Mouse (Mus musculus): ENCODE results near the gene Brms1. TPM values are rescaled to one million over a fixed set of nuclear protein-coding genes. Genes with fewer than 3 reads are reported as not detected.

The Brms1 gene
- polyA plus RNA-seq, 1 experiment from 2014 or later: 47.5 TPM

DNA sequence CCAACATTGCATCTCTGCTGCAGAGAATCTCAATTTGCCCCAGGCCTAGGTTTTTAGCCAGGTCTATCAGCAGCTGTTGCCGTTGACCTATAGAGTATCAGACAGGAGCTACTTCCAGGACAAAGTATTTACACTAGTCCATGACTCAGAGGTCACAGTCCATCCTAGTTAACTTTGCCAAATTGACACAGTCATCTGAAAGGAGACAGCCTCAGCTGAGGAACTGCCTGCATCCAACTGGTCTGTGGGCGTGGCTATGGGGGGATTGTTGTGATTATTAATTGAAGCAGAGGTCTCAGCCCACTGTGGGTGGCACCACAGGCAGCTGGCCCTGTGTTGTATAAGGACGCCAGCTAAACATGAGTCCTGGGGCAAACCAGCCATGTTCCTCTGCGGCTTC lies 36.2 kb upstream of the Brms1 start:
- Histone ChIP-seq H3K4me2 (ENCODE audit: low read depth, low read length) (no peak overlapping the region), H3K4me1 (ENCODE audit: control insufficient read depth, insufficient read depth, low read length) (0 out of 2 replicates have a peak, but pooled peaks cover 2% of the 10 kb centered on the region), H3K27ac (replicated peaks; ENCODE audit: low read depth, low read length) (no peak overlapping the region), H3K9me3 (replicated peaks; ENCODE audit: control insufficient read depth, low read length) (no peaks in the 10 kb centered on the region), H3K27me3 (ENCODE audit: control insufficient read depth, insufficient read depth, low read length) (no peaks in the 10 kb centered on the region), H3K9ac (replicated peaks; ENCODE audit: low read length) (no peak overlapping the region), H3K36me3 (replicated peaks; ENCODE audit: control insufficient read depth, insufficient read depth, low read depth, low read length) (no peaks in the 10 kb centered on the region), H3K4me3 (ENCODE audit: low read depth, low read length) (no peak overlapping the region)
- WGBS: 70% methylated on average over 4 of the region's 4 CpGs
- ATAC-seq (replicated peaks; ENCODE audit: insufficient number of reproducible peaks, low FRiP score, low TSS enrichment, low read depth): no peak
- DNase-seq (ENCODE audit: low spot score): no peak

DNA sequence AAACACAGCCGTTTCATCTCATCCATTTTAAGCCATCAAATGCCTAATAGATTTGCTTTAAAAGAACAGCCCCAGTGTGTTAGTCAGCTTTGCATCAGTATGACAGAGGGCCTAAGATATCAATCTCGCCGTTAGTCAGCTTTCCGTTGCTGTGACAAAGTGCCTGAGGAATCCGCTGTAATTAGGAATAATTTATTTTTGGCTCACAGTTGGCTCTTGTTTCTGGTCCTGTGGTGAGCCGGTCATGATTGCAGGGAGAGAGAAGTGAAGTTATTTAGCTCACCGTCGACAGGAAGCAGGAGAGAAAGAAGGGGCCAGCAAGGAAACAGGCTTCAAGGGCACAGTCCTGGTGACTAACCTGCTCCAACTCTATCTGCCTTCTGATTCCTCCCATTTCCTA lies 28.0 kb upstream of the Brms1 start:
- H3K9ac ChIP-seq (replicated peaks; ENCODE audit: low read length): no peak overlapping the region
- H3K36me3 ChIP-seq (replicated peaks; ENCODE audit: control insufficient read depth, insufficient read depth, low read depth, low read length): no peaks in the 10 kb centered on the region
- no peak overlapping the region for H3K27ac ChIP-seq (replicated peaks; ENCODE audit: low read depth, low read length)
- no peak for ATAC-seq (replicated peaks; ENCODE audit: insufficient number of reproducible peaks, low FRiP score, low TSS enrichment, low read depth)
- 70% methylated on average over 8 of the region's 8 CpGs for WGBS
- no peak overlapping the region for H3K4me3 ChIP-seq (ENCODE audit: low read depth, low read length)
- H3K4me2 ChIP-seq (ENCODE audit: low read depth, low read length): no peak overlapping the region
- DNase-seq (ENCODE audit: low spot score): no peak
- H3K27me3 ChIP-seq (ENCODE audit: control insufficient read depth, insufficient read depth, low read length): no peaks in the 10 kb centered on the region
- H3K4me1 ChIP-seq (ENCODE audit: control insufficient read depth, insufficient read depth, low read length): no peaks in the 10 kb centered on the region
- no peaks in the 10 kb centered on the region for H3K9me3 ChIP-seq (replicated peaks; ENCODE audit: control insufficient read depth, low read length)

DNA sequence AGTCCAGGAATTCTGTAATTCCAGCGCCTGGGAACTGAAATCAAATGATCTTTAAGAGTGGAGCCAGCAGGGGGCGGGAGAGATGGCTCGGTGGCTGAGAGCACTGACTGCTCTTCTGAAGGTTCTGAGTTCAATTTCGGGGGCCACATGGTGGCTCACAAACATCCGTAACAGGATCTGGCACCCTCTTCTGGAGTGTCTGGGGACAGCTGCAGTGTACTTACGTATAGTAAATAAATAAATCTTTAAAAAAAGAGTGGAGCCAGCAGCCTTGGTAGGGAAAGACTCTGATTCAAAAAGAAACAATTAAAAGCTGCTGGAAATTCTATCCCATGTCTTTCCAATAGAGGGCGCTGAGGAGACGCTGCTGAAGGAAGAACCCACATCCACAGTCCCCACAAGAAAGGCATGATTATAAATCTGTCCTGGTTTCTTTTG lies 26.2 kb upstream of the Brms1 start:
- no peaks in the 10 kb centered on the region for H3K27me3 ChIP-seq (ENCODE audit: control insufficient read depth, insufficient read depth, low read length)
- H3K4me2 ChIP-seq (ENCODE audit: low read depth, low read length): no peak overlapping the region
- DNase-seq (ENCODE audit: low spot score) (peak; percentile 70), ATAC-seq (replicated peaks; ENCODE audit: insufficient number of reproducible peaks, low FRiP score, low TSS enrichment, low read depth) (no peak)
- H3K9me3 ChIP-seq (replicated peaks; ENCODE audit: control insufficient read depth, low read length): no peaks in the 10 kb centered on the region
- H3K9ac ChIP-seq (replicated peaks; ENCODE audit: low read length): no peak overlapping the region
- no peak overlapping the region for H3K27ac ChIP-seq (replicated peaks; ENCODE audit: low read depth, low read length)
- WGBS: 17% methylated on average over 8 of the region's 8 CpGs
- no peak overlapping the region for H3K4me3 ChIP-seq (ENCODE audit: low read depth, low read length)
- H3K4me1 ChIP-seq (ENCODE audit: control insufficient read depth, insufficient read depth, low read length): no peaks in the 10 kb centered on the region
- no peaks in the 10 kb centered on the region for H3K36me3 ChIP-seq (replicated peaks; ENCODE audit: control insufficient read depth, insufficient read depth, low read depth, low read length)

DNA sequence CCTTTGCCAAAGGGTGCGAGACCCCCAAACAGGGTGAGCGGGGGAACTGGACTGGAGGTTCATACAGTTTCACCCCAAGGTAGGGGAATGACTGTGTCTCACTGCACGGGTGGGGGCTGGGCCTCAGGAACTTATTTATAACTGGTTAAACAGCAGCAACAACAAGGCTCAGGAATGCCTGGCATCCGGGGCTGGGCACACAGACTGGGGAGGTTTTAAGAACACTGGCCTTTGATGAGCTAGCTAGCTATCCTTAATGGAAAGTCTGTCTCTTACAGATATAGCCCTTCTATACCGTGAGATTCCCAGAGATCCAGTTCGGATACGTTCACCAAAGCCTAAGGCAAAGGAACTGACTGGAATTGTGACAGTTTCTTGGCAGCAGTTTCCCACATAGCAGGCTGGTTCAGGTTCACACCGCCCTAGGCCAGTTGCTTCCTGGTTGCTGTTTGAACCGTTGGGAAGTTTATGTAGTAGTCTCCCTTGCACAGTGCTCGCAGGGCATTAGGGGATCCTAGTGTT lies 24.9 kb upstream of the Brms1 start:
- Histone ChIP-seq H3K27ac (replicated peaks; ENCODE audit: low read depth, low read length) (no peak overlapping the region), H3K9ac (replicated peaks; ENCODE audit: low read length) (no peak overlapping the region), H3K36me3 (replicated peaks; ENCODE audit: control insufficient read depth, insufficient read depth, low read depth, low read length) (no peaks in the 10 kb centered on the region), H3K4me1 (ENCODE audit: control insufficient read depth, insufficient read depth, low read length) (no peaks in the 10 kb centered on the region), H3K4me3 (ENCODE audit: low read depth, low read length) (no peak overlapping the region), H3K4me2 (ENCODE audit: low read depth, low read length) (no peak overlapping the region), H3K27me3 (ENCODE audit: control insufficient read depth, insufficient read depth, low read length) (no peaks in the 10 kb centered on the region), H3K9me3 (replicated peaks; ENCODE audit: control insufficient read depth, low read length) (no peaks in the 10 kb centered on the region)
- ATAC-seq (replicated peaks; ENCODE audit: insufficient number of reproducible peaks, low FRiP score, low TSS enrichment, low read depth) (no peak), DNase-seq (ENCODE audit: low spot score) (peak; percentile 38)
- 37% methylated on average over 10 of the region's 10 CpGs for WGBS

DNA sequence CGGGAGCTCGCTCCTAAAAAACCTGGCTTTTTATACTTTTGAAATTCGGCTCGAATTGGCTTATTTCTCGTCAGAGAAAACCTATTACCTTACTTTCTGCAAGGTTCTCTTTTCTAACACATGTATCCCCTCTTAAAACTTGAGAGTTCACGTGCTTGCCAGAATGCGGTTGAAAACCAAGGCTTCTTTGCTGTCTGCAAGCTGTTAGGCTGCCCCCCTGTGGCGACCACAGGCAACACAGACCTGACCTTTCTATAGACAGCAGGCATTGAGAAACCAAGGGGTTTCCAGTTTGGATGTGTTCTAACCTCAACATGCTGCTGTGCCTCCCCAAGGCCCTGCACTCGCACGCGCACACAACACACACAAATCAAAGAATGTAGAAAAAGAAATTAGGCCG lies 24.4 kb upstream of the Brms1 start:
- no peaks in the 10 kb centered on the region for H3K4me1 ChIP-seq (ENCODE audit: control insufficient read depth, insufficient read depth, low read length)
- DNase-seq (ENCODE audit: low spot score) (peak; percentile 81), ATAC-seq (replicated peaks; ENCODE audit: insufficient number of reproducible peaks, low FRiP score, low TSS enrichment, low read depth) (no peak)
- no peaks in the 10 kb centered on the region for H3K36me3 ChIP-seq (replicated peaks; ENCODE audit: control insufficient read depth, insufficient read depth, low read depth, low read length)
- no peaks in the 10 kb centered on the region for H3K9me3 ChIP-seq (replicated peaks; ENCODE audit: control insufficient read depth, low read length)
- WGBS: 22% methylated on average over 12 of the region's 12 CpGs
- no peaks in the 10 kb centered on the region for H3K27me3 ChIP-seq (ENCODE audit: control insufficient read depth, insufficient read depth, low read length)
- H3K4me3 ChIP-seq (ENCODE audit: low read depth, low read length): no peak overlapping the region
- H3K4me2 ChIP-seq (ENCODE audit: low read depth, low read length): no peak overlapping the region
- H3K27ac ChIP-seq (replicated peaks; ENCODE audit: low read depth, low read length): no peak overlapping the region
- no peak overlapping the region for H3K9ac ChIP-seq (replicated peaks; ENCODE audit: low read length)

DNA sequence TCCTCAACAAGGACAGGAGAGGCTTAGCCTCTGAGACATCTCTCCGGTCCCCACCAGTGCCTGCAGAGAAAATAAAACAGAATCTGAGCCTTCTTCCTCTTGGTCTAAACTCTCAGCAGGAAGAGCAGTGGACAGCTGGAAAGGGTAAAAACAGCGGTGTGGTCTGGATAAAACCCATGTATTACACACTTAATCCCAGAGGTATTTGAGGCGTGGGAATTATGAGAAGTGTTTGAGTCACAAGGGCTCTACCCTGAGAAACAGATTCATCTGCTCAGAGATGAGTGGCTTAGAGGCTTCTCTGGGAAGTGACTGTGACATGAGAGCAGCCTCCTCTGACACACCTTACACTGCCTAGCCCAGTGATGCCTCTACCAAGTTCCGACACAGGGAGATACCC lies 23.5 kb upstream of the Brms1 start:
- H3K36me3 ChIP-seq (replicated peaks; ENCODE audit: control insufficient read depth, insufficient read depth, low read depth, low read length): no peaks in the 10 kb centered on the region
- WGBS: 82% methylated on average over 4 of the region's 4 CpGs
- no peaks in the 10 kb centered on the region for H3K9me3 ChIP-seq (replicated peaks; ENCODE audit: control insufficient read depth, low read length)
- no peaks in the 10 kb centered on the region for H3K4me1 ChIP-seq (ENCODE audit: control insufficient read depth, insufficient read depth, low read length)
- H3K27ac ChIP-seq (replicated peaks; ENCODE audit: low read depth, low read length): no peak overlapping the region
- ATAC-seq (replicated peaks; ENCODE audit: insufficient number of reproducible peaks, low FRiP score, low TSS enrichment, low read depth) (no peak), DNase-seq (ENCODE audit: low spot score) (no peak)
- no peak overlapping the region for H3K4me2 ChIP-seq (ENCODE audit: low read depth, low read length)
- no peak overlapping the region for H3K9ac ChIP-seq (replicated peaks; ENCODE audit: low read length)
- H3K27me3 ChIP-seq (ENCODE audit: control insufficient read depth, insufficient read depth, low read length): no peaks in the 10 kb centered on the region
- no peak overlapping the region for H3K4me3 ChIP-seq (ENCODE audit: low read depth, low read length)

DNA sequence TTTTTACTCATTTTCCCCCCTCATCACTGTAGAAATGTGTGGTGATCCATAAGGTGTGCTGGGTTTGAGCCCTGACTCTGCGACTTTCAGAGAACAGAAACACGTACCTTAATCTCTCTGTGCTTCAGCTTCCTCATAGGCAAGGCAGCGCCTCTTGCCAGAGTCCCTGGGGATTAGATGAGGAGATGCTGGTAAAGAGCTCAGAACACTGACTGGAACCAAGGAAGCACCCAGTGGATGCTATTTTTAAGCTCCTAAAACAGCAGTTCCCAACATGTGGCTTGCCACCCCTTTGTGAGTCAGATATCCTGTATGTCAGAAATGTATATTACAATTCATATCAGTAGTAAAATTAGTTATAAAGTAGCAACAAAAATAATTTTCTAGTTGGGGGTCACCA lies 23.0 kb upstream of the Brms1 start:
- Histone ChIP-seq H3K4me3 (ENCODE audit: low read depth, low read length) (no peak overlapping the region), H3K36me3 (replicated peaks; ENCODE audit: control insufficient read depth, insufficient read depth, low read depth, low read length) (no peaks in the 10 kb centered on the region), H3K27me3 (ENCODE audit: control insufficient read depth, insufficient read depth, low read length) (no peaks in the 10 kb centered on the region), H3K9ac (replicated peaks; ENCODE audit: low read length) (no peak overlapping the region), H3K27ac (replicated peaks; ENCODE audit: low read depth, low read length) (no peak overlapping the region), H3K4me1 (ENCODE audit: control insufficient read depth, insufficient read depth, low read length) (no peaks in the 10 kb centered on the region), H3K4me2 (ENCODE audit: low read depth, low read length) (no peak overlapping the region), H3K9me3 (replicated peaks; ENCODE audit: control insufficient read depth, low read length) (no peaks in the 10 kb centered on the region)
- ATAC-seq (replicated peaks; ENCODE audit: insufficient number of reproducible peaks, low FRiP score, low TSS enrichment, low read depth) (no peak), DNase-seq (ENCODE audit: low spot score) (no peak)
- 77% methylated on average over 3 of the region's 3 CpGs for WGBS

DNA sequence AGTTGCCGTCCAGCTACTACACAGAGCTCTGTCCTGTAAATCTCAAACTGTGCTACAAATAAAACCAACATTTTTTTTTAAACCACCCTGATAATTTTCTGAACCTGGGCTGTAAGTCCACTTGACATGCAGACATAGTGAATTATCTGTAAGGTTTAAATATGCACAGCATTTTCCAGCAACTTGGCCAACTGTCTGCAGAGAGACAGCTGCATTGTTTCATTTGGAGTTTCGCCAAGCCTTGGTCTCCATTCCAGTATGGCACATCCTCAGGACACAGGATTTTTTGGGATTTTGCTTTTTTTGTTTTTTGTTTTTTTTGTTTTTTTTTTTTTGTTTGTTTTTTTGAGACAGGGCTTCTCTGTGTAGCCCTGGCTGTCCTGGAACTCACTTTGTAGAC lies 19.7 kb upstream of the Brms1 start:
- H3K36me3 ChIP-seq (replicated peaks; ENCODE audit: control insufficient read depth, insufficient read depth, low read depth, low read length): no peaks in the 10 kb centered on the region
- ATAC-seq (replicated peaks; ENCODE audit: insufficient number of reproducible peaks, low FRiP score, low TSS enrichment, low read depth): no peak
- no peak overlapping the region for H3K9ac ChIP-seq (replicated peaks; ENCODE audit: low read length)
- no peak overlapping the region for H3K27ac ChIP-seq (replicated peaks; ENCODE audit: low read depth, low read length)
- DNase-seq (ENCODE audit: low spot score): no peak
- H3K4me3 ChIP-seq (ENCODE audit: low read depth, low read length): no peak overlapping the region
- no peak overlapping the region for H3K4me2 ChIP-seq (ENCODE audit: low read depth, low read length)
- no peaks in the 10 kb centered on the region for H3K4me1 ChIP-seq (ENCODE audit: control insufficient read depth, insufficient read depth, low read length)
- no peaks in the 10 kb centered on the region for H3K27me3 ChIP-seq (ENCODE audit: control insufficient read depth, insufficient read depth, low read length)
- H3K9me3 ChIP-seq (replicated peaks; ENCODE audit: control insufficient read depth, low read length): no peaks in the 10 kb centered on the region
- 92% methylated on average over 2 of the region's 2 CpGs for WGBS

Data from embryonic facial prominence, embryonic 11.5 days (tissue).